Mouse (Mus musculus) cortical plate, adult 2 months (tissue): ENCODE data around the gene Tacstd2.

Experiments used
- CTCF ChIP-seq: fragments of 200-500 bp; IDR thresholded peaks from 2 replicates; pipeline ENCODE4 v1.5.1; 2011; ENCODE audit warnings: mild to moderate bottlenecking, control low read depth, low read length; ENCODE audit not compliant: insufficient read depth; ENCODE audit errors: extremely low read depth
- POLR2A ChIP-seq: fragments of 200-500 bp; IDR thresholded peaks from 2 replicates; pipeline ENCODE4 v1.6.1; 2011; ENCODE audit warnings: mild to moderate bottlenecking, low read length, control low read depth; ENCODE audit not compliant: insufficient read depth; ENCODE audit errors: extremely low read depth

- TF ChIP-seq CTCF (no peak), POLR2A (no peak)
Observed at GRCm38 (mm10) chr6:67526356-67526755, 9.2 kb downstream of the Tacstd2 start.
